Mouse (Mus musculus) heart, embryonic 16.5 days (tissue): ENCODE results near the gene Tpk1. TPM values are rescaled to one million over a fixed set of nuclear protein-coding genes. Genes with fewer than 3 reads are reported as not detected.

Source experiments
- ATAC-seq: fragments of 200-750 bp; cut with Nextera tagmentation; replicated peaks from 2 replicates; pipeline ENCODE4 v1.8.0; 2017; ENCODE audit warnings: moderate number of reproducible peaks; ENCODE audit not compliant: insufficient read depth, low FRiP score; ENCODE audit errors: extremely low read depth
- H3K27ac ChIP-seq: fragments of 300-500 bp; sonication (generic); 2 replicates; pipeline ENCODE4 v1.5.1; 2014; ENCODE audit warnings: mild to moderate bottlenecking, low read length, control low read depth, moderate library complexity
- H3K27me3 ChIP-seq: fragments of 300-500 bp; sonication (generic); 2 replicates; pipeline ENCODE4 v1.6.1; 2014; ENCODE audit warnings: low read length, mixed read lengths; ENCODE audit not compliant: control insufficient read depth, insufficient read depth
- H3K36me3 ChIP-seq: fragments of 300-500 bp; sonication (generic); 2 replicates; pipeline ENCODE4 v1.6.1; 2014; ENCODE audit not compliant: control insufficient read depth, insufficient read depth
- H3K4me1 ChIP-seq: fragments of 300-500 bp; sonication (generic); 2 replicates; pipeline ENCODE4 v1.6.1; 2014; ENCODE audit warnings: low read length, mixed read lengths; ENCODE audit not compliant: control insufficient read depth, insufficient read depth
- H3K4me2 ChIP-seq: fragments of 300-500 bp; sonication (generic); 2 replicates; pipeline ENCODE4 v1.6.1; 2014; ENCODE audit warnings: low read depth, mild to moderate bottlenecking, control low read depth, low read length
- H3K4me3 ChIP-seq: fragments of 300-500 bp; sonication (generic); 2 replicates; pipeline ENCODE4 v1.5.1; 2014; ENCODE audit warnings: mild to moderate bottlenecking, control low read depth, low read length
- H3K9ac ChIP-seq: fragments of 300-500 bp; sonication (generic); 2 replicates; pipeline ENCODE4 v1.6.1; 2014; ENCODE audit warnings: low read length, control low read depth
- H3K9me3 ChIP-seq: fragments of 300-500 bp; sonication (generic); replicated peaks from 2 replicates; pipeline ENCODE4 v1.6.1; 2016; ENCODE audit warnings: low read length; ENCODE audit not compliant: control insufficient read depth
- WGBS: fragments of 180-500 bp; shearing (Covaris S2); extraction: QIAGEN DNeasy Blood & Tissue Kit; methylation state at CpG from one replicate; pipeline ENCODE4 v1.1.7; 2014; 5-methylcytosine and 5-hydroxymethylcytosine counted together
- polyA plus RNA-seq: library from polyadenylated mRNA; unstranded; fragments of >200 nt; fragmentation: Nextera tagmentation; extraction: Ambion mirVana; gene quantifications from 2 replicates; pipeline ENCODE4 v1.2.1, GENCODE M21; 2015

The Tpk1 gene
- polyA plus RNA-seq, 1 experiment from 2014 or later, result 7.7 TPM

DNA sequence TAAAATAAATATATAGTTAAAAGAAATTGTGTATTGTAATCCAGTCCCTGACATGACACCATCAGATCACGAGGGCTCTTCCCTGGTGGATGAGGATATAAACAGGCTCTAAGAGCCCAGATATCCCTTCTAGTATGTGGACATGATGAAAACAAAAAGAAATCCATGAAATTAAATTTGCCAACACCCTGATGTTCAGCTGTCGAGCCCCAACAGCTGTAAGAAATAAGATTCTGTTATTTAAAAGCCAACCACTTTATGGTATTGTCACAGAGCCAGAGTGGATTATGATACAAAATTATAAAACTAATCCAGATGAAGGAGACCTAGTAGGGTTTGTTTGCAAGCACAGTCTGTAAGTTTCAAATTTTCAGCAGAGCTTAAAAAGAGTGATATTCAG lies 207.0 kb downstream of the Tpk1 start:
- Histone ChIP-seq H3K9me3 (no peaks in the 10 kb centered on the region), H3K36me3 (no peaks in the 10 kb centered on the region), H3K4me2 (no peak overlapping the region), H3K27me3 (no peaks in the 10 kb centered on the region), H3K4me3 (no peak overlapping the region), H3K4me1 (no peaks in the 10 kb centered on the region), H3K27ac (no peak overlapping the region), H3K9ac (no peak overlapping the region)
- ATAC-seq, result no peak
- 74% methylated on average over 2 of the region's 2 CpGs for WGBS

DNA sequence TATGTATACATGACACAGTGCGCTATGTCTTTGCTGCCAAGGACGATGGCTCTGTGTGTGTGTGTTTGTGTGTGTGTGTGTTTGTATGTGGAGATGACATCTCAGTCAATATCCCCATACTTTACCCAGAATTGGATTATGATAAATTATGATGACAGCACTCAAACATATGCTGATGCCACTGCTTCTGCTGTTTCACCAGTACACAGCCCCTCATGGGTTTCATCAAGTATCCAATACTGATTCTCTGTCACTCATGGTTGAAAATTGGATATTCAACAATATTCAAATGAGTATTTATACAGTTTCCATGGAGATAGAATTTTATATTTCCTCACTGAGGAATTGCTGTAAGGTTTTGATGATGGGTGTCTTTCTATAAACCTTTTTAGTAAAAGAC lies 208.1 kb downstream of the Tpk1 start:
- H3K4me2 ChIP-seq, result no peak overlapping the region
- no peak for ATAC-seq
- H3K27ac ChIP-seq, result no peak overlapping the region
- 78% methylated on average over 2 of the region's 2 CpGs for WGBS
- H3K4me3 ChIP-seq, result no peak overlapping the region
- H3K36me3 ChIP-seq, result no peaks in the 10 kb centered on the region
- no peak overlapping the region for H3K9ac ChIP-seq
- no peaks in the 10 kb centered on the region for H3K27me3 ChIP-seq
- H3K4me1 ChIP-seq, result no peaks in the 10 kb centered on the region
- no peaks in the 10 kb centered on the region for H3K9me3 ChIP-seq

DNA sequence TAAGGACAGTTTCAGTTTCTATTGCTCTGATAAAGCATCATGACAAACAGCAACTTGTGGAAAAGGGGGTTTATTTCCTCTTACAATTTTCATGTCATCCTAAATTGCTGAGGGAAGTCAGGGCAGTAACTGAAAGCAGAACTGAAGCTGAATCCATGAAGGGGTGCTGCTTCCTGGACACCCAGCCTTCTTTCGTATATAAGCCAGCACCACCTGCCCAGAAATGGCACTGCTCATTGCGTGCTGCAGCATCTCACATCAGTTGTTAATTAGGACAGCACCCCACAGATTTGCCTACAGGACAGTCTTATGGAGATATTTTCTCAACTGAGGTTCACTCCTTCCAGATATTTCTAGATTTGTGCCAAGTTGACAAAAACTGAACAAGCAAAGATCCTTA lies 216.6 kb downstream of the Tpk1 start:
- Histone ChIP-seq H3K27ac (no peak overlapping the region), H3K4me3 (no peak overlapping the region), H3K36me3 (no peaks in the 10 kb centered on the region), H3K4me1 (no peaks in the 10 kb centered on the region), H3K9me3 (no peaks in the 10 kb centered on the region), H3K9ac (no peak overlapping the region), H3K4me2 (no peak overlapping the region), H3K27me3 (no peaks in the 10 kb centered on the region)
- no peak for ATAC-seq
- 70% methylated on average over 2 of the region's 2 CpGs for WGBS

DNA sequence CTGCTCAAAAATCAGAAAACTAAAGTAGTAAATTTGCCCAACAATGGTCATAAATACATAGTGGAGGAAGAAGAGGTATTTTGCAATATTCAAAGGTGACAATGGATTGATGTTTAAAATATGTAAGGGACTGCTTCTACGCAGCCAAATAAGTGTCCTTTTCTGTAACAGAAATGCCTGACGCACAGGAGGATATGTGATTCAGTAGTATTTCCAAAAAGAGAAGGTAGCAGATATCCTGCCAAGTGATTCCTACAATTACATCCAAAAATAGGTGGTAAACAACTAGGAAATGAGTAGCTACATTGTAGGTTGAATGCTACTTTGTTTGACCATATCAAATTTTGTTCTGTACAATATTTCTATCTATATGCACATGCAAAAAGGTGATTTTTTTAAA lies 220.2 kb downstream of the Tpk1 start:
- 91% methylated on average over 2 of the region's 2 CpGs for WGBS
- no peak overlapping the region for H3K27ac ChIP-seq
- H3K27me3 ChIP-seq, result no peaks in the 10 kb centered on the region
- H3K9me3 ChIP-seq, result no peaks in the 10 kb centered on the region
- no peaks in the 10 kb centered on the region for H3K36me3 ChIP-seq
- H3K4me2 ChIP-seq, result no peak overlapping the region
- H3K4me3 ChIP-seq, result no peak overlapping the region
- no peak for ATAC-seq
- no peaks in the 10 kb centered on the region for H3K4me1 ChIP-seq
- no peak overlapping the region for H3K9ac ChIP-seq

DNA sequence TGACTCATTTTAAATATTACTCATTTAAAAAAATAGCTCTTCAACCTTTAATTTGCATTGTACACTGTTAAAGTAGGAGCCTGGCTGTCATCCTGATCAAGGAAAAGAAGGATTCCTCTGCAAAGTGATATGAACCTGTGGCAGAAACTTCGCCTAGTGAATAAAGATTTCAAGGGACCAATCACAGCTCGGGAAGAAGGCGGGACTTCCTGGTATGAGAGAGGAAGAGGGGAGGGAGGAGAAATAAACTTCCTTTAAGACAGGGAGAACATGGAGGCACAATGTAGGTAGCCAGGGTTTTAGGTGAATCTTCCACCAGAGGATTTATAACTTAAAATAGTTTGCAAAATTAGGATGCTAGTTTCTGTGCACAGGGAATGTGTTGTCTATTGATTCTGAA lies 223.9 kb downstream of the Tpk1 start:
- H3K9me3 ChIP-seq, result no peaks in the 10 kb centered on the region
- H3K9ac ChIP-seq, result no peak overlapping the region
- ATAC-seq, result no peak
- no peak overlapping the region for H3K27ac ChIP-seq
- H3K4me1 ChIP-seq, result no peaks in the 10 kb centered on the region
- H3K4me2 ChIP-seq, result no peak overlapping the region
- H3K27me3 ChIP-seq, result no peaks in the 10 kb centered on the region
- no peak overlapping the region for H3K4me3 ChIP-seq
- 88% methylated on average over 3 of the region's 3 CpGs for WGBS
- no peaks in the 10 kb centered on the region for H3K36me3 ChIP-seq

DNA sequence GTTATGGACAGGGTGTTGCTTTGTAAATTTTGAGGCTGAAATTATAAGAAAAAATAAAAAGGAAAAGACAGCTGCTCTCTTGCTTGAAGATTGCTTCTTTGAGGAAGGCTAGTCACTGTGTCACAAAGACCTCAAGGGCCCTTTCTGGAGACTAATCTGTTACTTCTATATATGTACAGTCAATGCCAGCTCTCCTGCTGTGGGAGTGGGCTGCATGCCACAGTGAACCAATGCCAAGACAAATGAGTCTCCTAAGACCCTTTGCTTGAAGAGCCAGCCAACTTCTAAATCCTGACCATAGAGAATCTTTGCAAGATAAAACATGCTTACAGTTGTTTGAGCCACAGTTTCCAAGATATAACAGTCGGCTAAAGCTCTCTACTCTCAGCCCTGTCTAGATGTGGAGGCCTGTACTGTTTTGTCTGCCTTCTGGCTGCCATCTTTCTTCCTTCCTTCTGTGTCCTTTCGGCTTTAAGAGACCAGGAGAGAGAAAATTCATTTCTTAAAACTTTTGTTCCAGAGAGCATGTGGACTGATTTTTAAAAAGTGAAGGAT lies 230.0 kb downstream of the Tpk1 start:
- Histone ChIP-seq H3K4me2 (no peak overlapping the region), H3K4me1 (no peaks in the 10 kb centered on the region), H3K9ac (no peak overlapping the region), H3K36me3 (no peaks in the 10 kb centered on the region), H3K9me3 (no peaks in the 10 kb centered on the region), H3K4me3 (no peak overlapping the region), H3K27ac (no peak overlapping the region), H3K27me3 (no peaks in the 10 kb centered on the region)
- WGBS, result 61% methylated on average over 2 of the region's 2 CpGs
- ATAC-seq, result no peak

DNA sequence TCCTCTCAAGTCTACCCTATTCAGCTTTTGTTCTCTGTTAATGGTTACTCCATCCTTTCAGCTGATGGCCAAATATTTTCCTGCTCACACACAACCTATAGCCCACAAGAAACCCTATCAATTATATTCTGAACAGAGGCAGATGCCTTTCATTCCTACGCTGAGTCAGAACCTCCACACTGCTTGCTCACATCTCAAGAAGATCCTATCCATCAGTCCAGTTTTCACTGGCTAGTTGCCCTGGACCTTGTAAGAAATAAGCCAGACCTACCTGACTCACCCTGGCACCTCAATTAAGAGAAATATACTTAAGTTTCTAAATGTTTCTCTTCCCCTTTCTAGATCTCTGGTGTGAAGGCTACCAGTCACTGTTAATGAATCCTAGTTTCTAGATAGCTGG lies 231.7 kb downstream of the Tpk1 start:
- no peak for ATAC-seq
- Histone ChIP-seq H3K4me3 (no peak overlapping the region), H3K9me3 (no peaks in the 10 kb centered on the region), H3K9ac (no peak overlapping the region), H3K4me1 (no peaks in the 10 kb centered on the region), H3K27me3 (no peaks in the 10 kb centered on the region), H3K36me3 (no peaks in the 10 kb centered on the region), H3K4me2 (no peak overlapping the region), H3K27ac (no peak overlapping the region)
- WGBS, result 78% methylated on average over 1 of the region's 1 CpGs

DNA sequence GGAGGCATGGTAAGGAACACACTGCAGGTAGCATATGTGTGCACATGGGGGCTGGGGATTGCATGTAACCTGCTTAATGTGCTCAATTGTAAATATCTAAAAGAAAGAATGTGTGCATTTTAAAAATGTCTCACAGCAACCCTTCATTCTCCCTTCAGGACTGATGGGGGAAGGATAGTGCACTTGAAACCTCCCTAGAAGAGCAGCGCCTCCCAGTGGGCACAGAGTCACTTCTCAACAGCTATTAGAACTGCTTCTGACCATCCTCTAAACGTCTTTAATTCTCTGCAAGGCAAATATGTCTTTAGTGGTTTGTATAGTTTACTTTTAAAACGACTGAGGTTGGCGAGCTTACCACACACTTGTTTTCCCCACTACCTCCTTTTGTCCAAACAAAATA lies 241.1 kb downstream of the Tpk1 start:
- H3K27ac ChIP-seq, result no peak overlapping the region
- ATAC-seq, result no peak
- WGBS, result 46% methylated on average over 4 of the region's 4 CpGs

DNA sequence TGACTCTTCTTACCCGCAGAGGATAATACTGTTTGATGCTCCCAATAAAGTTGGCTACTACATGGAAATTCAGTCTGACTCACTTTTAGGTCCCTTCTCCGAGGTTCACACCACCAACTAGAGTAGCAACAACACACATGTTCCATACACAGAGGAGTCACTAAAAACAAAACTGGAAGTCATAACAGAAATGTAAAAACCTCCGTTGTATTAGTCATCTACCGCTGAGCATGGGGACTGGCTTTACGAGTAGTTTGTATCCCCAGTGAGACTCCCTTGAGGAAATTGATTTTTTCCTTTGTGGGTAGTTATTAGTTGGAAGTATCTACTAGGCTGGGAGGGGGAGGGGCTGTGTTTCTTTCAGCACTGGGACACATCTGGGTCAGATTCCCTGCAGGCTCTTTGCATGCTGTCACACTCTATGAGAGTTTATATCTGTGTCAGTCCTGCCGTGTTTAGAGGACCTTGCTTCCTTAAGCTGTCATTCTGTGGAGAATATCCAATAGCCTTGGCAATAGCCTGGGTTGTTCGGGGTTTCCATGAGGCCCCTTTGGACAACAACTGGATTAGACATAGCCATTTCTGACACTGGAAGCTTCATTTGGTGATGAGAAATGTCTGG lies 245.6 kb downstream of the Tpk1 start:
- no peaks in the 10 kb centered on the region for H3K4me1 ChIP-seq
- H3K4me3 ChIP-seq, result no peak overlapping the region
- H3K4me2 ChIP-seq, result no peak overlapping the region
- no peak for ATAC-seq
- H3K27me3 ChIP-seq, result no peaks in the 10 kb centered on the region
- WGBS, result 65% methylated on average over 7 of the region's 7 CpGs
- no peak overlapping the region for H3K9ac ChIP-seq
- no peak overlapping the region for H3K27ac ChIP-seq
- no peaks in the 10 kb centered on the region for H3K36me3 ChIP-seq
- no peaks in the 10 kb centered on the region for H3K9me3 ChIP-seq

More for the DNA sequence above, 241.1 kb downstream of the Tpk1 start:
- Histone ChIP-seq H3K4me1 (no peaks in the 10 kb centered on the region), H3K4me2 (no peak overlapping the region), H3K9ac (no peak overlapping the region), H3K27me3 (no peaks in the 10 kb centered on the region), H3K36me3 (no peaks in the 10 kb centered on the region), H3K9me3 (no peaks in the 10 kb centered on the region), H3K4me3 (no peak overlapping the region)
